40 mouse cellular contexts compared by ENCODE assay signal in genomic region chr15:85546500-85546899, GRCm38 (mm10). TPM values are rescaled to one million over a fixed set of nuclear protein-coding genes. Genes with fewer than 3 reads are reported as not detected.
"Had no signal": no experiment of that assay in that cellular context is flagged by ENCODE, and none has a peak within 500 bp of the region (broad histone marks: within the 10 kb centered on the region; RNA-seq: fewer than 3 reads in every experiment).

No protein-coding gene starts in this region.

- H3K9ac ChIP-seq: heart, embryonic 12.5 days; hindbrain, embryonic 12.5 days; hindbrain, embryonic 14.5 days; intestine, embryonic 15.5 days; limb, embryonic 12.5 days; liver, embryonic 13.5 days; liver, embryonic 15.5 days had no signal

- ATAC-seq: hindbrain, embryonic 16.5 days; inflammation-experienced regulatory T-cells, adult 6 months; intestine, embryonic 15.5 days; intestine, postnatal 0 days had no signal

- DNase-seq: gastrocnemius, adult 2 months; gastrocnemius, postnatal 10 days; gastrocnemius, postnatal 25 days; heart, adult 18-20 months; heart, postnatal 10 days; heart, postnatal 4 days; kidney, adult 18-20 months; kidney, adult 8-10 months; kidney, postnatal 10 days; kidney, postnatal 25 days; kidney, postnatal 4 days; liver; liver, embryonic 13.5 days had no signal

- H3K4me3 ChIP-seq: gastrocnemius, adult 2 months; heart, embryonic 10.5 days; heart, embryonic 12.5 days; hindbrain, embryonic 10.5 days; hindbrain, embryonic 12.5 days; intestine, embryonic 15.5 days; left cerebral cortex, adult 2 months; limb, embryonic 10.5 days; limb, embryonic 12.5 days; liver, embryonic 13.5 days; liver, embryonic 15.5 days had no signal

- H3K9me3 ChIP-seq: heart, embryonic 10.5 days; heart, embryonic 12.5 days; hindbrain, embryonic 10.5 days; hindbrain, embryonic 12.5 days; intestine, embryonic 15.5 days; limb, embryonic 10.5 days; limb, embryonic 12.5 days; liver, embryonic 13.5 days; liver, embryonic 15.5 days had no signal

- H3K27me3 ChIP-seq: hindbrain, embryonic 12.5 days; intestine, embryonic 15.5 days; liver, embryonic 13.5 days had no signal

- H3K36me3 ChIP-seq: heart, embryonic 10.5 days; heart, embryonic 12.5 days; hindbrain, embryonic 12.5 days; intestine, embryonic 15.5 days; limb, embryonic 10.5 days; limb, embryonic 12.5 days; liver, embryonic 13.5 days; liver, embryonic 15.5 days had no signal

- H3K4me1 ChIP-seq: hindbrain, embryonic 12.5 days; intestine, embryonic 15.5 days; limb, embryonic 12.5 days; liver, embryonic 13.5 days; liver, embryonic 15.5 days had no signal

- H3K4me2 ChIP-seq: heart, embryonic 12.5 days; hindbrain, embryonic 12.5 days; hindbrain, embryonic 14.5 days; intestine, embryonic 15.5 days; limb, embryonic 12.5 days; liver, embryonic 11.5 days; liver, embryonic 13.5 days; liver, embryonic 15.5 days had no signal

- H3K27ac ChIP-seq: gastrocnemius, adult 2 months; heart, embryonic 10.5 days; hindbrain, embryonic 10.5 days; hindbrain, embryonic 12.5 days; hindbrain, embryonic 14.5 days; intestine, embryonic 15.5 days; left cerebral cortex, adult 2 months; limb, embryonic 10.5 days; limb, embryonic 12.5 days; liver, embryonic 13.5 days; liver, embryonic 15.5 days had no signal

RNA-seq across cellular contexts. Expression of gene Wnt7b, which starts 35.8 kb away (rescaled TPM):
- total RNA-seq: gastrocnemius, adult 2 months; gastrocnemius, postnatal 25 days; granulocyte monocyte progenitor cell, adult 5-6 weeks had no signal
- polyA plus RNA-seq: inflammation-experienced regulatory T-cells, adult 6 months had no signal

RNA-seq across cellular contexts. Expression of gene 7530416G11Rik, which starts 43.5 kb away (rescaled TPM):
- total RNA-seq: gastrocnemius, adult 2 months; gastrocnemius, postnatal 10 days; gastrocnemius, postnatal 25 days; gastrocnemius, postnatal 4 days; granulocyte monocyte progenitor cell, adult 5-6 weeks; heart, adult 18-20 months; heart, adult 8-10 months; heart, postnatal 10 days; heart, postnatal 25 days; heart, postnatal 4 days; layer of hippocampus, adult 8-10 months; layer of hippocampus, postnatal 25 days; left cerebral cortex, adult 2 months; left cerebral cortex, postnatal 14 days; left cerebral cortex, postnatal 36 days had no signal
- polyA plus RNA-seq: heart, embryonic 10.5 days; heart, embryonic 12.5 days; heart, embryonic 14.5 days; heart, embryonic 16.5 days; hindbrain, embryonic 10.5 days; hindbrain, embryonic 12.5 days; hindbrain, embryonic 14.5 days; hindbrain, embryonic 16.5 days; inflammation-experienced regulatory T-cells, adult 6 months; intestine, embryonic 15.5 days; intestine, postnatal 0 days; kidney, embryonic 14.5 days; kidney, embryonic 16.5 days; limb, embryonic 10.5 days; limb, embryonic 12.5 days; limb, embryonic 14.5 days; liver, embryonic 11.5 days; liver, embryonic 13.5 days; liver, embryonic 15.5 days had no signal
